Mouse (Mus musculus) hindbrain, embryonic 16.5 days (tissue): ENCODE measurements around the gene Zfp784. TPM values are rescaled to one million over a fixed set of nuclear protein-coding genes. Genes with fewer than 3 reads are reported as not detected.

Experiments
- ATAC-seq: fragments of 200-750 bp; cut with Nextera tagmentation; 2 replicates; pipeline ENCODE4 v1.8.0; 2017; ENCODE audit warnings: moderate TSS enrichment, moderate library complexity
- H3K27ac ChIP-seq: fragments of 300-500 bp; sonication (generic); 2 replicates; pipeline ENCODE4 v1.5.1; 2014; ENCODE audit warnings: low read depth, mild to moderate bottlenecking, control low read depth, low read length, moderate library complexity
- H3K27me3 ChIP-seq: fragments of 300-500 bp; sonication (generic); replicated peaks from 2 replicates; pipeline ENCODE4 v1.6.1; 2014; ENCODE audit warnings: low read length; ENCODE audit not compliant: control insufficient read depth, insufficient read depth
- H3K36me3 ChIP-seq: fragments of 300-500 bp; sonication (generic); 2 replicates; pipeline ENCODE4 v1.6.1; 2014; ENCODE audit warnings: mild to moderate bottlenecking, low read length, moderate library complexity, mixed read lengths; ENCODE audit not compliant: control insufficient read depth, insufficient read depth
- H3K4me1 ChIP-seq: fragments of 300-500 bp; sonication (generic); 2 replicates; pipeline ENCODE4 v1.6.1; 2014; ENCODE audit warnings: low read depth, low read length; ENCODE audit not compliant: control insufficient read depth, insufficient read depth
- H3K4me2 ChIP-seq: fragments of 300-500 bp; sonication (generic); 2 replicates; pipeline ENCODE4 v1.6.1; 2014; ENCODE audit warnings: mild to moderate bottlenecking, low read length, control low read depth, moderate library complexity
- H3K4me3 ChIP-seq: fragments of 300-500 bp; sonication (generic); 2 replicates; pipeline ENCODE4 v1.5.1; 2014; ENCODE audit warnings: mild to moderate bottlenecking, low read length, control low read depth, moderate library complexity
- H3K9ac ChIP-seq: fragments of 300-500 bp; sonication (generic); 2 replicates; pipeline ENCODE4 v1.6.1; 2014; ENCODE audit warnings: low read depth, mild to moderate bottlenecking, control low read depth, low read length, moderate library complexity
- H3K9me3 ChIP-seq: fragments of 300-500 bp; sonication (generic); 2 replicates; pipeline ENCODE4 v1.6.1; 2014; ENCODE audit warnings: mild to moderate bottlenecking, low read length, moderate library complexity; ENCODE audit not compliant: control insufficient read depth
- WGBS: fragments of 180-500 bp; shearing (Covaris S2); extraction: QIAGEN DNeasy Blood & Tissue Kit; methylation state at CpG from one replicate; pipeline ENCODE4 v1.1.7; 2014; 5-methylcytosine and 5-hydroxymethylcytosine counted together
- polyA plus RNA-seq: library from polyadenylated mRNA; unstranded; fragments of >200 nt; fragmentation: Nextera tagmentation; extraction: Ambion mirVana; gene quantifications from 2 replicates; pipeline ENCODE4 v1.2.1, GENCODE M21; 2015

Gene Zfp784
- polyA plus RNA-seq, 1 experiment from 2014 or later: 9.7 TPM

- Histone ChIP-seq H3K4me2 (peak overlapping the region; percentile 79), H3K9me3 (no peaks in the 10 kb centered on the region), H3K9ac (peak overlapping the region; percentile 91), H3K36me3 (no peaks in the 10 kb centered on the region), H3K27ac (no peak overlapping the region), H3K27me3 (peaks cover 6% of the 10 kb centered on the region), H3K4me1 (peaks cover 44% of the 10 kb centered on the region), H3K4me3 (peak overlapping the region; percentile 79)
- WGBS: 4% methylated on average over 43 of the region's 45 CpGs
- ATAC-seq: no peak
Measured at GRCm38 (mm10) chr7:5052931-5053343, 14.7 kb upstream of the Zfp784 start.

- Histone ChIP-seq H3K4me2 (peak overlapping the region; percentile 79), H3K9ac (peak overlapping the region; percentile 91), H3K4me3 (peak overlapping the region; percentile 79), H3K9me3 (no peaks in the 10 kb centered on the region), H3K27ac (no peak overlapping the region; the same call in 1 of the 2 replicates), H3K4me1 (peaks cover 39% of the 10 kb centered on the region), H3K27me3 (peaks cover 6% of the 10 kb centered on the region), H3K36me3 (no peaks in the 10 kb centered on the region)
- ATAC-seq: no peak
- 2% methylated on average over 12 of the region's 12 CpGs for WGBS
Measured at GRCm38 (mm10) chr7:5052438-5052837, 14.2 kb upstream of the Zfp784 start.

GRCm38 (mm10) chr7:5051193-5052192 lies 13.2 kb upstream of the Zfp784 start, which contains the start of gene Zfp580:
Gene Zfp580 (plus strand): TSS chr7:5051538.
- under 1% methylated on average over 65 of the region's 65 CpGs for WGBS
- Histone ChIP-seq H3K4me2 (peak within 1 kb of the TSS; percentile 79), H3K27me3 (peaks cover 6% of the 10 kb centered on the region), H3K4me3 (peak within 1 kb of the TSS; percentile 79), H3K4me1 (peaks cover 39% of the 10 kb centered on the region), H3K9ac (peak within 1 kb of the TSS; percentile 91), H3K36me3 (no peaks in the 10 kb centered on the region), H3K27ac (peak within 1 kb of the TSS; percentile 91), H3K9me3 (no peaks in the 10 kb centered on the region)
- peak; percentile 84 for ATAC-seq

- Histone ChIP-seq H3K4me2 (no peak overlapping the region), H3K9me3 (no peaks in the 10 kb centered on the region)
- ATAC-seq: no peak
Measured at GRCm38 (mm10) chr7:5047313-5047712, 9.1 kb upstream of the Zfp784 start.

GRCm38 (mm10) chr7:5046112-5046511 lies 7.9 kb upstream of the Zfp784 start:
- Histone ChIP-seq H3K4me1 (peaks cover 6% of the 10 kb centered on the region), H3K27me3 (no peaks in the 10 kb centered on the region), H3K4me3 (no peak overlapping the region), H3K9me3 (no peaks in the 10 kb centered on the region), H3K4me2 (no peak overlapping the region), H3K36me3 (no peaks in the 10 kb centered on the region), H3K9ac (no peak overlapping the region), H3K27ac (no peak overlapping the region)
- WGBS: 64% methylated on average over 2 of the region's 2 CpGs
- no peak for ATAC-seq

More at GRCm38 (mm10) chr7:5047313-5047712, 9.1 kb upstream of the Zfp784 start:
- Histone ChIP-seq H3K4me3 (no peak overlapping the region), H3K27ac (no peak overlapping the region), H3K4me1 (peaks cover 11% of the 10 kb centered on the region), H3K27me3 (no peaks in the 10 kb centered on the region), H3K9ac (no peak overlapping the region), H3K36me3 (no peaks in the 10 kb centered on the region)
- WGBS: 31% methylated on average over 2 of the region's 2 CpGs

- Histone ChIP-seq H3K27me3 (no peaks in the 10 kb centered on the region), H3K9me3 (no peaks in the 10 kb centered on the region), H3K27ac (no peak overlapping the region), H3K9ac (no peak overlapping the region), H3K4me1 (no peaks in the 10 kb centered on the region), H3K36me3 (no peaks in the 10 kb centered on the region), H3K4me3 (no peak overlapping the region), H3K4me2 (no peak overlapping the region)
- 87% methylated on average over 2 of the region's 2 CpGs for WGBS
- no peak for ATAC-seq
Measured at GRCm38 (mm10) chr7:5044981-5045380, 6.7 kb upstream of the Zfp784 start.

- Histone ChIP-seq H3K9me3 (no peaks in the 10 kb centered on the region), H3K4me2 (peak overlapping the region; percentile 62), H3K4me1 (peaks cover 5% of the 10 kb centered on the region; the same call in 1 of the 2 replicates), H3K4me3 (peak overlapping the region; percentile 48), H3K9ac (peak overlapping the region; percentile 71), H3K27ac (peak overlapping the region; percentile 91; the same call in 1 of the 2 replicates), H3K36me3 (peaks cover 11% of the 10 kb centered on the region; the same call in 1 of the 2 replicates), H3K27me3 (no peaks in the 10 kb centered on the region)
- WGBS: 40% methylated on average over 5 of the region's 5 CpGs
- no peak for ATAC-seq
Measured at GRCm38 (mm10) chr7:5038940-5039339, 694 bp upstream of the Zfp784 start.

- 87% methylated on average over 8 of the region's 8 CpGs for WGBS
- H3K4me1 ChIP-seq: peaks cover 5% of the 10 kb centered on the region; the same call in 1 of the 2 replicates
- H3K4me3 ChIP-seq: peak overlapping the region; percentile 48
- H3K27ac ChIP-seq: peak overlapping the region; percentile 91
- no peaks in the 10 kb centered on the region for H3K9me3 ChIP-seq
- peak overlapping the region; percentile 71; the same call in 1 of the 2 replicates for H3K9ac ChIP-seq
- peak overlapping the region; percentile 62 for H3K4me2 ChIP-seq
- ATAC-seq: no peak
- peaks cover 19% of the 10 kb centered on the region for H3K36me3 ChIP-seq
- no peaks in the 10 kb centered on the region for H3K27me3 ChIP-seq
Measured at GRCm38 (mm10) chr7:5037467-5037866, 779 bp downstream of the Zfp784 start.

GRCm38 (mm10) chr7:5037026-5037425 lies 1.2 kb downstream of the Zfp784 start:
- H3K4me3 ChIP-seq: no peak overlapping the region

More at GRCm38 (mm10) chr7:5037026-5037425, 1.2 kb downstream of the Zfp784 start:
- no peak for ATAC-seq
- Histone ChIP-seq H3K4me2 (no peak overlapping the region; the same call in 1 of the 2 replicates), H3K27ac (no peak overlapping the region), H3K27me3 (no peaks in the 10 kb centered on the region), H3K4me1 (peaks cover 5% of the 10 kb centered on the region; the same call in 1 of the 2 replicates), H3K9me3 (peaks cover under 1% of the 10 kb centered on the region; the same call in 1 of the 2 replicates), H3K36me3 (peaks cover 24% of the 10 kb centered on the region), H3K9ac (no peak overlapping the region)
- 94% methylated on average over 7 of the region's 7 CpGs for WGBS
